Mouse (Mus musculus): ENCODE measurements at regions not wholly inside any gene's neighbourhood (a gene's known extent, or its start where the extent isn't known, plus 50 kb on each side); places are given as distances from the start of the nearest gene placed in this dataset.

GRCm38 (mm10) chr7:133469106-133469505, 132.9 kb downstream of the Tex36 start:
- peak in 1 of 2 experiments; percentile 57 for DNase-seq (ENCODE audit: low spot score in 2 of 2)

- DNase-seq (ENCODE audit: low spot score in 2 of 2) = no peak
Measured at GRCm38 (mm10) chr7:133468346-133468745, 133.6 kb downstream of the Tex36 start.

GRCm38 (mm10) chr7:133467579-133467978, 134.4 kb downstream of the Tex36 start:
- no peak for DNase-seq (ENCODE audit: low spot score in 2 of 2)

DNA sequence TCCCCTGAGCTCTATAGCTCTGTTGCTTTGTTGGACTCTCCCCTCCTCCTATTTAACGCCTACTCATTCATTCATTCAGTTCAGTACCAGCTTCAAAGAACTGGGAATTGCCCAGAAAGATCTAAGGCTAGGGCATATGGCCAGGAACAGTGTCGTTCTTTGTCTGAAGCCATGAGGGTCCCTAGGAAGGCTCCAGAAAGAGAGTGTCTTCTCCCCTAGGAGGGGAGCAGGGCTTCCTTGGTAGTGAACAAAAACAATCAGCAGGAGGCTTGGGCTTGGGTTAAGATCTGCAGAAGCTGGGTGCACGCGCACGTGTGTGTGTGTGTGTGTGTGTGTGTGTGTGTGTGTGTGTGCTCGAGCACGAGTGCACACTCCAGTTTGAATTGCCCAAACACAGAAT, 142.7 kb downstream of the Tex36 start:
- DNase-seq (ENCODE audit: low spot score in 2 of 2) = no peak

GRCm38 (mm10) chr7:133457436-133458324, 144.3 kb downstream of the Tex36 start:
- DNase-seq (ENCODE audit: low spot score in 2 of 2) = no peak

GRCm38 (mm10) chr7:133450246-133450645, 151.7 kb downstream of the Tex36 start:
- DNase-seq (ENCODE audit: low spot score in 2 of 2) = no peak

GRCm38 (mm10) chr7:133447079-133447478, 154.9 kb downstream of the Tex36 start:
- DNase-seq (ENCODE audit: low spot score in 2 of 2) = no peak

GRCm38 (mm10) chr7:133441661-133442060, 160.3 kb downstream of the Tex36 start:
- no peak for DNase-seq (ENCODE audit: low spot score in 2 of 2)

- no peak for DNase-seq (ENCODE audit: low spot score in 2 of 2)
Measured at GRCm38 (mm10) chr7:133441169-133441568, 160.8 kb downstream of the Tex36 start.

- DNase-seq (ENCODE audit: low spot score in 2 of 2) = no peak
Measured at GRCm38 (mm10) chr7:133440711-133441110, 161.2 kb downstream of the Tex36 start.

GRCm38 (mm10) chr7:133440086-133440485, 161.9 kb downstream of the Tex36 start:
- no peak for DNase-seq (ENCODE audit: low spot score in 2 of 2)

GRCm38 (mm10) chr7:133438631-133439030, 163.3 kb downstream of the Tex36 start:
- no peak for DNase-seq (ENCODE audit: low spot score in 2 of 2)

GRCm38 (mm10) chr7:133437866-133438265, 164.1 kb downstream of the Tex36 start:
- no peak for DNase-seq (ENCODE audit: low spot score in 2 of 2)

GRCm38 (mm10) chr7:133435596-133436357, 166.2 kb downstream of the Tex36 start:
- DNase-seq (ENCODE audit: low spot score in 2 of 2) = no peak

DNA sequence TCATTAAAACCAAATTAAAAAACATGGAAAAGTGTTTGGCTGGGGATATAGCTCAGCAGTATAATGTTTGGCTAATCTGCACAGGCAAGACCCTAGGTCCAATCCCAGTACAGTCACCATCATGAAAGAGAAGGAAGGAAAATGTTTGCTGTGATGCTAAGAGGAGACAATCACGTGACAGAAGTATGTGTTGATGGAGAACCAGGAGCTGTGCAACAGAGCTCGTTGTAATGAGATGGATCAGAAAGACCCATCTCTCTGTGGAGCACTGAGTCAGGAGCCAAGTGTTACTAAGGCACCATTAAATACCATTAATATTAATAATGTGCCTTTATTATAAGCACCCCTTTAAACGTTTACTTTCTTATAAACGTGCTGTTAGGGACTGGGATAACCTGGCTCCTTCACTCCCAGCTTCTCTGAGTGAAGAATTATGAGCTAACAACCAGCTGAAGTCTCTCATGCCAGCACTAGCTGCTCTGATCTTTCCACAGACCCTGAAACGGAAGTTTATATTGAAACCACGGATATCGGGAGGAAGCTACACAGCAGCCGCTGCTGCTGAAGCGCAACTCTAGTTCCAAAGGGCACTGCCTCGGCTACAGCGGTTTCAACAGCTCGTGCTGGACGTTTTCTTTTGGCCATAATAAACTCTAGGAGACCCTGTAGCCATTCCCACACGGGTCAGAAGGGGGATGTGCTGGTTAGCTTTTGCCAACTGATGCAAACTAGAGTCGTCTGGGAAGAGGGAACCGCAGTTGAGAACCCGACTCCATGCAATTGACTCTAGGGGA, 167.7 kb downstream of the Tex36 start:
- no peak for DNase-seq (ENCODE audit: low spot score in 2 of 2)

DNA sequence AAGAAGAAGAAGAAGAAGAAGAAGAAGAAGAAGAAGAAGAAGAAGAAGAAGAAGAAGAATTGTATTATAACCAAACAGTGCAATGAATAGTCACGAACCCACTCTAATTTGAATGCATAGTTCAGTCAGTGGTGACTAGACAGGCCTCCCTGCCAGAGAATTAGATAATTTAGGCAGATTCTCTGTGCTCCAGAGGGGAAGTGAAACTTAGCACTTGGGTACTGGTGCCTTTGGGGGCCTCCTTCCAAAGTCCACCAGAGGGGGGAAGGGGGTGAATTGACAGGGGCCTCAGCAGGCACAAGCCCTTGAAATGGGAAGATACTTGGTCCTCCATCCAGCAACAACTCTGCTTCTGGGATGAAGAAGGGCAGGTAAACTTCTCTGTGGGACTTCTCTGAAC, 169.6 kb downstream of the Tex36 start:
- DNase-seq (ENCODE audit: low spot score in 2 of 2) = no peak

DNA sequence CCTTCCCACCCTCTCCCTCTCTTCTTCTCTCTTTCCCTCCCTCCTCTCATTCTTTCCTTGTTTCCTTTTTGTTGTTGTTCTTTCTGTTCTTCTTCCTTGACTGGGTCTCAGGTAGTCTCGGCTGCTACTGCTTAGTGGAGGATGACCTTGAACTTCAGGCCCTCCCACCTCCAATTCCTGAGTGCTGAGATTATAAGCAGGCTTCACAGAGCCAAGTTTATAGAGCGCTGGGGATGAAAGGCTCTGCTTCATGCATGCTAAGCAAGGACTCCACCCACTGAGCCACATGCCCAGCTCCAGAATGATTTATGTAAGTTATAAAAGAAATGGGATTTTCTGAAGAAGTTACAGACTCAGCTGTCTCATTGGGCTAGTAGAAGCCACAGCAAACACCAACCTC, 199.9 kb downstream of the Tex36 start:
- no peak for DNase-seq (ENCODE audit: low spot score in 2 of 2)

DNA sequence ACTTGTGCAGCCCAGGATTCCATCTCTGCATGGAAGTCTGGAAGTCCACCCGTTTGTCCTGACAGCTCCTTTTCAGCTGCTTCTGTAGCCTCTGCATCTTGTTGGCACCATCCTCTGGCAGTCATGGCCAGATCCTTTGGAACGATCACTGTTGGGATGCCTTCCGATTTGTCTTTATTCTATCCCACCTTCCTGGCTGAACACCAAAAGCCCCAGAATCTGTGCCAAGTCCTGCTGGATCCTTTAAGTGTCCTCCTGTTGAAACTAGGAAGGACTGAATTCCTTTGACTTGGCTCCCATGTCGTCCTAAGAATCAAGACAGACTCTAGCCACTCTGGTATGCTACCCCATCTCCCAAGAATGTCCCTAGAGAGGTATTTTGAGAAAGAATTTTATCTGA, 201.3 kb downstream of the Tex36 start:
- DNase-seq (ENCODE audit: low spot score in 2 of 2) = no peak

GRCm38 (mm10) chr7:133388716-133389115, 213.2 kb downstream of the Tex36 start:
- DNase-seq (ENCODE audit: low spot score in 2 of 2) = no peak

DNA sequence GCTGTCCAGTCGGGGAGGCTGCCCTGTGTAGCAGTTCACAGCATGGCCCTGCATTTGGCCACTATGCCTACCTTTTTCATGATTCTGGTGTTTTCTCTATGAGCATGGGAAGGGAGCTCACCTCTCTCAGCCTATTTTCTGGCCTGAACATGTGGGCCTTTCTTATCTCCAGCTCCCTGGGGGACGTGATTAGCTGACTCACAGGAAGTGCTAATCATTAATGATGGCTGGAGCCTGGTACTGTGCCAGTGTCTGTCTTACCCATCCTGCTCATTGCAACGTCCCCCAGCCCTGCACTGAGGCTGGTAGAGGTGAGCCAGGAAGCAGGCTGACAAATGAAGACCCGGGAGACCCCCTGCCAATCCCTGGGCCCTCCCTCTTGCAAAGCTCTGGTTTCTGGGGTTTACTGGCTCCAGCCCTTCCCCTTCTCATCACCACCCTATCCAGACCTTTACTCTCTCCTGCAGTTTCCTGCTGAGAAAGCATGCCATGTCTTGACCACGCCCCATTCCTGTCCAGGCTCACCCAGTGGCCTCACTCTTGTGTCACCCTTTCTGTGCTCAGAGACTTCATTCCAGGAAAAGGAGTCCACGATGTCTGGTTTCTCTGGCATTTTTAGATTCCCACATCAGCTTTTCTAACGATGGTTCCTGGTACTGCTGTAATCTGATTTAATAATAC, 219.8 kb downstream of the Tex36 start:
- DNase-seq (ENCODE audit: low spot score in 2 of 2) = no peak

DNA sequence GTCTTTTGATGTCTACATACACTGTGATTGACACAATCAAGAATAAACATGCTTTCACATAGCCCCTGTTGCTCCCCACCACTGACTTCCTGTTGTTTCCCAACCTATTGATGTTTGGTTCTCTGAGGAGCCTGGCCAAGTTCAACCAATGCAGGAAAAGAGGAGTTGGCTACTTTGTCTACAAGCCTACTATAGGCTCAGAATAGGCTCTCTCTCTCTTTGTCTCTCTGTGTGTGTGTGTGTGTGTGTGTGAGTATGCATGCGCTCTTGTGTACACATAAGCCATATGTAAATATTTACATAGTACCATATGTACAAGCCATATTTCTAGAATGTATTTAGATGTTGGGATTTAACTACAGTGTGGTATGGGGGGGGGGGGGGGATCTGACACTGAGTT, 222.6 kb downstream of the Tex36 start:
- DNase-seq (ENCODE audit: low spot score in 2 of 2) = no peak

Data from layer of hippocampus, postnatal 14 days (tissue).